Mouse (Mus musculus) cortical plate, adult 2 months (tissue): Measurements from ENCODE around the gene Il31ra.

Source experiments
- CTCF ChIP-seq: fragments of 200-500 bp; IDR thresholded peaks from 2 replicates; pipeline ENCODE4 v1.5.1; 2011; ENCODE audit warnings: mild to moderate bottlenecking, control low read depth, low read length; ENCODE audit not compliant: insufficient read depth; ENCODE audit errors: extremely low read depth
- POLR2A ChIP-seq: fragments of 200-500 bp; IDR thresholded peaks from 2 replicates; pipeline ENCODE4 v1.6.1; 2011; ENCODE audit warnings: mild to moderate bottlenecking, low read length, control low read depth; ENCODE audit not compliant: insufficient read depth; ENCODE audit errors: extremely low read depth

DNA sequence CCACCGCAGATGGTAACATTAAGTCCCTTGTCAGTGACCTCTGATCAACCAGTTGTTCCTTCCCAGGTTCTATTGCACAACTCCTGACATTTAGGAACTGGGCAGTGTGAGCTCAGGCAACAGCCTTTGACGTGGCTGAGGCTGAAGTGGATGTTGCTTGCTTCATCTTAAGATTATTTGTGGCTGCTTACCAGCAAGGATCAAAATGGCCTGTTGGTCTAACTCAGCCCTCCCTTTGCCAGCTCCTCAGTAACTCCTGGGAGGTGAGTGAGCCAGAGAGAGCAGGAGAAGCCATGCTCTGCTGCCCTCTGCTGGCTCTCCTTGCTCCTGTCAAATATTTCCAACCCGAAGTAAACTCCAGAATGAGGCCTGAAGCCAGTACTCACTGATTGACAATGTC, 64.3 kb downstream of the Il31ra start:
- TF ChIP-seq POLR2A (no peak), CTCF (peak; percentile 78)
